Mouse (Mus musculus): ENCODE measurements around the gene Scd4.
"Not testable (repeated sequence)": the region's sequence is repeated elsewhere in the genome, so short reads cannot be mapped to it uniquely, and the experiment has no call there.

Scd4 gene

GRCm38 (mm10) chr19:44300520-44300919 lies 32.4 kb upstream of the Scd4 start:
- no peak for DNase-seq (ENCODE audit: low read depth, low spot score)

GRCm38 (mm10) chr19:44301176-44301575 lies 31.7 kb upstream of the Scd4 start:
- DNase-seq (ENCODE audit: low read depth, low spot score): no peak

GRCm38 (mm10) chr19:44301671-44302305 lies 31.1 kb upstream of the Scd4 start:
- DNase-seq (ENCODE audit: low read depth, low spot score): no peak

DNA sequence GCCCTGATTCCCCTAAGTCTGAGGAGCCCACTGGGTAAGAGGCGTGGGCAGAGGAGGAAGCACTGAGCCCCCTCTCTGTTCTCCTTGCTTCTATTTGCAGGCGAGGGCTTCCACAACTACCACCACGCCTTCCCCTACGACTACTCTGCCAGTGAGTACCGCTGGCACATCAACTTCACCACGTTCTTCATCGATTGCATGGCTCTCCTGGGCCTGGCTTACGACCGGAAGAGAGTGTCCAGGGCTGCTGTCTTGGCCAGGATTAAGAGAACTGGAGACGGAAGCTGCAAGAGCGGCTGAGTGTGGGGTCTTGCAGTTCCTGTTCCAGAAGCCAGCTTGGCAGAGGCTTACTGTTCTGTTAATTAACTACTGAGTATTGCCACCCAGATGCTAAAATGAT lies 30.0 kb upstream of the Scd4 start:
- DNase-seq (ENCODE audit: low read depth, low spot score): no peak

- DNase-seq (ENCODE audit: low read depth, low spot score): no peak
Observed at GRCm38 (mm10) chr19:44303502-44303901, 29.4 kb upstream of the Scd4 start.

- DNase-seq (ENCODE audit: low read depth, low spot score): no peak
Observed at GRCm38 (mm10) chr19:44304419-44304818, 28.5 kb upstream of the Scd4 start.

GRCm38 (mm10) chr19:44304851-44305510 lies 27.9 kb upstream of the Scd4 start:
- DNase-seq (ENCODE audit: low read depth, low spot score): no peak

GRCm38 (mm10) chr19:44305701-44306100 lies 27.2 kb upstream of the Scd4 start:
- no peak for DNase-seq (ENCODE audit: low read depth, low spot score)

DNA sequence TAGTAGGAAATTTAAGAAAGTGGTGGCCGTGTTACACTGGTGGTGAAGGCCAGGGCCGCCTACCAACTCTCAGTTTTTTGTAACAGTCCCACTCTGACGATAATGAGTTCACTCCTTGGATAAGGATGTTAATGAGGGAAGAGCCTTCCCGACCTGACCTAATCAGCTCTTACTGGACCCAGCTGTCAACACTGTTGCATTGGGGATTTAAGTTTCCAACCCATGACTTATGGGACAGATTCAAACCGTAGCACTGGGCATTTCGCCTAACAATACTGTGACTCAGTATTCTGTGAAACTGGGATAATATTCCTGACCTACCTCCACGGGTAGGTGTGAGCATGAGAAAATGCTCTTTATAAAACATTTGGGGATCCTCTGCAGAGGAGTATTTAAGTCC lies 26.7 kb upstream of the Scd4 start:
- DNase-seq (ENCODE audit: low read depth, low spot score): no peak

- no peak for DNase-seq (ENCODE audit: low read depth, low spot score)
Observed at GRCm38 (mm10) chr19:44307101-44307914, 25.6 kb upstream of the Scd4 start.

GRCm38 (mm10) chr19:44307915-44308470 lies 24.9 kb upstream of the Scd4 start:
- no peak for DNase-seq (ENCODE audit: low read depth, low spot score)

- no peak for DNase-seq (ENCODE audit: low read depth, low spot score)
Observed at GRCm38 (mm10) chr19:44308611-44309246, 24.2 kb upstream of the Scd4 start.

GRCm38 (mm10) chr19:44309351-44310154 lies 23.3 kb upstream of the Scd4 start:
- DNase-seq (ENCODE audit: low read depth, low spot score): no peak

DNA sequence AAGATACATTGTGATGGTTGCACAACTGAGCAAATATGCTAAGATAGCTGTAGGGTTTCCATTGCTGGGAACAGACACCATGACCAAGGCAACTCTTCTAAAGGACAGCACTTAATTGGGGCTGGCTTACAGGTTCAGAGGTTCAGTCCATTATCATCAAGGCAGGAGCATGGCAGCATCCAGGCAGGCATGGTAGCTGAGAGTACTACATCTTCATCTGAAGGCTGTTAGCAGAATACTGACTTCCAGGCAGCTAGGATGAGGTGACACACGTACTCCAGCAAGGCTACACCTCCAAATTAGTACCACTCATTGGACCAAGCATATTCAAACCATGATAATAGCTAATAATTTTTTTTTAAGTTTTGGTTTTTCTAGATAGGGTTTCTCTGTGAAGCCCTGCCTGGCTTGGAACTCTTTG lies 22.7 kb upstream of the Scd4 start:
- not testable (repeated sequence) for DNase-seq (ENCODE audit: low read depth, low spot score)

DNA sequence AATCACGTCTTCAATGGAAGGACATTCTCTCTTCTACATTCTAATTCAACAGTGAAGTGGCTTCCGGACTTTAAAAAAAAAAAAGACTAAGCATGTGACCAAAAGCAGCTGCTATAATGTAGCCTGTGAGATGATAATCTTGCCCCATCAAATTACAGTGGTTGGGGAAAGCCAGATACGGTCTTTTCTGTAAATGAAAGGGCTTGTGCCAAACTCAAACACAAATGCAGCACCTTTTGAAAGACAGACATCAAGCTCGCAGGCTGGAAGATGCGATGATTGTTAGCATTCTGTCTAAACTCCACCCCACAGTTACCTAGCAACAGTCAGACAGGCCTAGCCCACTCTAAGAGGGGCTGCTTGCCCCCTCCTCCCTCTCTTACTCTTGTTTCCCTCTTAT lies 22.1 kb upstream of the Scd4 start:
- DNase-seq (ENCODE audit: low read depth, low spot score): no peak

- DNase-seq (ENCODE audit: low read depth, low spot score): no peak
Observed at GRCm38 (mm10) chr19:44311306-44312006, 21.4 kb upstream of the Scd4 start.

DNA sequence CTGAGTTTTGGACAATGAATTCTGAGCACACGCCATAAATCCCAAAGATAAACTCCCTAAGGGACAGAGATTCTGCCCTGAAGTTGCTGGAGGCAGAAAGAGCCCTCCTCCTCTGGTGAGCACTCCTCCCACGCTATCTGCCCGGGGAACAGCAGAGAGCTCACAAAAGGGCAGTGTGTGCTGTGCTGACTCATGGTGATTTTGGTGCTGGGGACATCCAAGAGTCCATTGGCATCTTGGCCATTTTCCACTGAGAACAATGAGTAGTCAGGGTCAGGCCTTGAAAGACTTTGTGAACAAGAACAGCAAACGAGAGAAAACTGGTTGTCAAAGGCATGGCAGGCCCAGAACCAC lies 20.9 kb upstream of the Scd4 start:
- DNase-seq (ENCODE audit: low read depth, low spot score): no peak

DNA sequence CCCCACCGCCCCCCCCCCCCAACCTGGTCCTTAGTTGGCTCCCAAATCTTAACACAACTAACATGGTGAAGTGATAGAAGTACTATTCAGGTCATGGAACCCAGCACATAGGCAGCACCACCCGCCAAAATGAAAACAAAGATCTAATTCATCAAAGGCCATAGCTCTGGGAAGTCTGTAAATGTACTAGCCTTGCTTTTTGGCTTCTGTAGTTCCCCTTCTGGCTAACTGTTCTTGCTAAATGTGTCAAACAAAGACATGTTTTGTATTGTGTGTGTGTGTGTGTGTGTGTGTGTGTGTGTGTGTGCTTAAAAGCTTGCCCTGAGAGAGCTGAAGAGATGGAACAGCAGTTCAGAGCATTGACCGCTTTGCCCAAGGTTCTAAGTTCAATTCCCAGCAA lies 19.8 kb upstream of the Scd4 start:
- no peak for DNase-seq (ENCODE audit: low read depth, low spot score)

- no peak for DNase-seq (ENCODE audit: low read depth, low spot score)
Observed at GRCm38 (mm10) chr19:44314327-44314759, 18.5 kb upstream of the Scd4 start.

- DNase-seq (ENCODE audit: low read depth, low spot score): no peak
Observed at GRCm38 (mm10) chr19:44314871-44315414, 17.9 kb upstream of the Scd4 start.

Data from brain, embryonic 18.5 days (tissue).